Mouse (Mus musculus) forelimb bud, embryonic 11.5 days (tissue): ENCODE results near the gene Runx2.
A peak's percentile ranks its signal among the peaks of the same experiment; 100 is the strongest.

Source experiments
- DNase-seq: peaks from one replicate; pipeline ENCODE4 v3.0.0-alpha.2; 2012; ENCODE audit warnings: low read depth, low spot score

Gene Runx2

GRCm38 (mm10) chr17:44623271-44623670 lies 191.3 kb downstream of the Runx2 start:
- DNase-seq, result no peak

GRCm38 (mm10) chr17:44620456-44620855 lies 194.1 kb downstream of the Runx2 start:
- DNase-seq, result no peak

GRCm38 (mm10) chr17:44618691-44619090 lies 195.9 kb downstream of the Runx2 start:
- DNase-seq, result peak; percentile 59

GRCm38 (mm10) chr17:44618175-44618574 lies 196.4 kb downstream of the Runx2 start:
- peak; percentile 59 for DNase-seq

- no peak for DNase-seq
Measured at GRCm38 (mm10) chr17:44617741-44618140, 196.9 kb downstream of the Runx2 start.

- DNase-seq, result no peak
Measured at GRCm38 (mm10) chr17:44613716-44614715, 200.6 kb downstream of the Runx2 start.

- no peak for DNase-seq
Measured at GRCm38 (mm10) chr17:44612641-44613040, 202.0 kb downstream of the Runx2 start.

GRCm38 (mm10) chr17:44612002-44612401 lies 202.6 kb downstream of the Runx2 start:
- no peak for DNase-seq

GRCm38 (mm10) chr17:44611543-44611942 lies 203.1 kb downstream of the Runx2 start:
- DNase-seq, result no peak

- no peak for DNase-seq
Measured at GRCm38 (mm10) chr17:44610828-44611227, 203.8 kb downstream of the Runx2 start.

GRCm38 (mm10) chr17:44609897-44610641 lies 204.5 kb downstream of the Runx2 start:
- DNase-seq, result no peak

GRCm38 (mm10) chr17:44609356-44609755 lies 205.2 kb downstream of the Runx2 start:
- no peak for DNase-seq

- no peak for DNase-seq
Measured at GRCm38 (mm10) chr17:44608907-44609306, 205.7 kb downstream of the Runx2 start.

- DNase-seq, result no peak
Measured at GRCm38 (mm10) chr17:44607383-44607782, 207.2 kb downstream of the Runx2 start.

GRCm38 (mm10) chr17:44606245-44606644 lies 208.4 kb downstream of the Runx2 start:
- DNase-seq, result no peak

- DNase-seq, result no peak
Measured at GRCm38 (mm10) chr17:44605749-44606148, 208.8 kb downstream of the Runx2 start.

- no peak for DNase-seq
Measured at GRCm38 (mm10) chr17:44603170-44603569, 211.4 kb downstream of the Runx2 start.

GRCm38 (mm10) chr17:44601317-44602021 lies 213.1 kb downstream of the Runx2 start:
- DNase-seq, result peak; percentile 66

- no peak for DNase-seq
Measured at GRCm38 (mm10) chr17:44599856-44600255, 214.7 kb downstream of the Runx2 start.

GRCm38 (mm10) chr17:44599132-44599531 lies 215.5 kb downstream of the Runx2 start:
- DNase-seq, result no peak

- no peak for DNase-seq
Measured at GRCm38 (mm10) chr17:44597918-44598504, 216.6 kb downstream of the Runx2 start.

GRCm38 (mm10) chr17:44592737-44593090 lies 221.9 kb downstream of the Runx2 start:
- DNase-seq, result no peak
